Mouse (Mus musculus): ENCODE measurements around the gene Abcc3.

Abcc3 gene

GRCm38 (mm10) chr11:94328644-94329025 is 64.2 kb downstream of the Abcc3 start:
- in situ Hi-C loops (cut with MboI, MseI), result no loop called here

DNA sequence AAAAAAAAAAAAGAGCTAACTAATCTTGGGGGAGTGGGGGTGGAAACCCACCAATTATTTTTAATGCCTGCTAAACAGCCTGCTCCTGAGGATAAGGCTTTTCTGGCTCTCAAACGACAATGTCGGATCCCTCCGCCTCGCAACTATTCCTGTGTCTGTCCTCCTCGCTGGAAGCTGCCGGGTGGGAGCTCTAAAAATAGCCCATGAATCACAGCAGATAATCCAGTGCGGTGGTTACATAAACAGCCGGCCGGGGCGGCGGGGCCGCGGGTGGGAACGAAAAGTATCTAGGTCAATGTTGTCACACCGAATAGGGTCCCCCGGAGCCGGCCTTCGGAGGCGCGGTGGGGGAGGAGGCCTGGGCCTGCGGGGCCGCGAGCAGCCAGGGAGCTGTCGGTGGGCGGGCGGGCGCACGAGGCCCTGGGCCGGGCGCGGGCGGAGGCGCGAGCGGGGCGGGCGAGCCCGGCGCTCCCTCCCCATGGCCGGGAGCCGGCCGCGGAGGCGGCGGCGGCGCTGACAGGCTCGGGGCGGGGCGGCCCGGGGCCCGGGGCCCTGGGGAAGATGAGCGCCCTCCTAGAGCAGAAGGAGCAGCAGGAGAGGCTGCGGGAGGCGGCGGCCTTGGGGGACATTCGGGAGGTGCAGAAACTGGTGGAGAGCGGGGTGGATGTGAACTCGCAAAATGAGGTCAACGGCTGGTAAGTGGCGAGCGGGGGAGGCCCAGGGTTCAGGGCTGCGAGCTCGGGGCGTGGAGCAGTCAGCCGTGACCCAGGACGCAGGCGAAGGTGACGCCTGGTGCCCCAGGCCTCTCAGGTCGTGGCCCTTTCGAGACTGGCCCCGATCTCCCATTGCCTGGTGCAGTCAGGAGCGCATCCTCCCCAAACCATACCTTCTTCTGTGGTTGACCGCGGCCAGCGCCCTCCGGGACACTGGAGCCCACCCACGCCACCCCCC is 64.8 kb downstream of the Abcc3 start, which contains the start of gene Ankrd40:
TSS of gene Ankrd40 (plus strand) at position 309 of the 951 bp plus-strand sequence.
- in situ Hi-C loops (cut with MboI, MseI), result no loop called here

GRCm38 (mm10) chr11:94326961-94327411 is 65.8 kb downstream of the Abcc3 start:
- in situ Hi-C loops (cut with MboI, MseI), result no loop called here

DNA sequence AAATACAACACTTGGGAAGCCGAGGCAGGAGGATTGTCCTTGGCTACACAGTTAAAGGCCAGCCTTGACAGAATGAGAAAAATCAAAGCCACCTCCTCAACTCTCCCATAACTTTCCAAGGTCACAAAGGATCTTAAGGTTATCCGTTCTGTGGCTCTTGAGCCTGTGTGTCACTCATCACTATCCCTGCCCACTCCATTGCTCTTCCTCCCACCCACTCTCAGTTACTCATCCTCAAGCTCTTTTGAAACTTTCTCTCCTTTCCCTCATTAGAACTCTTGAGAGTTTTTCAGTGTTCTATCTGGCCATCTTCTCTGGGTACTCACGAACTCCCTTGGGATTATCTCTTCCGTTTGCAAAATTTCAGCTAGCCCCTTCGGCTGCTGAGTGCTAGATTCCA is 68.2 kb downstream of the Abcc3 start:
- in situ Hi-C loops (cut with MboI, MseI), result no loop called here

- in situ Hi-C loops (cut with MboI, MseI), result no loop called here
These were observed 69.4 kb downstream of the Abcc3 start for GRCm38 (mm10) chr11:94323271-94323925.

- in situ Hi-C loops (cut with MboI, MseI), result no loop called here
These were observed 70.2 kb downstream of the Abcc3 start for GRCm38 (mm10) chr11:94322636-94323035.

GRCm38 (mm10) chr11:94321931-94322400 is 70.8 kb downstream of the Abcc3 start, which contains the start of gene Luc7l3:
Gene Luc7l3 (minus strand): TSS chr11:94321988.
- in situ Hi-C loops (cut with MboI, MseI), result no loop called here

GRCm38 (mm10) chr11:94320969-94321930 is 71.5 kb downstream of the Abcc3 start:
- in situ Hi-C loops (cut with MboI, MseI), result no loop called here

DNA sequence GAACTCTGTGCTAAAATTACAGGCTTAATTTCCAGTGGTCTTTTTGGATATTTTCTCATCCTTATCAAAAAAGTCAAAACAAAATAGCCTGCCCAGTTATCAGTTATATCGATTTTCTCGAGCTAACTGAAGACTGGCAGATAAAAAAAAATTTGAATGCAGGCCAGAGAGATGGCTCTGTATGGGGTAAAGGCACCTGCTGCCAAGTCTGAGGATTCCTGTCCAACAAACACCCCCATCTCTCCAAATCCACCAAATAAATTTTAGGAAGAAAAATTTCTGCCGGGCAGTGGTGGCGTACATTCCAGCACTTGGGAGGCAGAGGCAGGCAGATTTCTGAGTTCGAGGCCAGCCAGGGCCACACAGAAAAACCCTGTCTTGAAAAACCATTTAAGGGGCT is 74.7 kb downstream of the Abcc3 start:
- in situ Hi-C loops (cut with MboI, MseI), result loop anchor here in 1 of 2 experiments (10.0 kb wide), 1 partner anchor 353 kb away; the partner anchor contains the start of genes Gm20390 and Nme1

- in situ Hi-C loops (cut with MboI, MseI), result loop anchor here in 1 of 2 experiments (10.0 kb wide), 1 partner anchor 353 kb away; the partner anchor contains the start of genes Gm20390 and Nme1
These were observed 75.3 kb downstream of the Abcc3 start for GRCm38 (mm10) chr11:94317515-94317914.

GRCm38 (mm10) chr11:94317014-94317413 is 75.8 kb downstream of the Abcc3 start:
- in situ Hi-C loops (cut with MboI, MseI), result loop anchor here in 1 of 2 experiments (10.0 kb wide), 1 partner anchor 352 kb away; the partner anchor contains the start of genes Gm20390 and Nme1

DNA sequence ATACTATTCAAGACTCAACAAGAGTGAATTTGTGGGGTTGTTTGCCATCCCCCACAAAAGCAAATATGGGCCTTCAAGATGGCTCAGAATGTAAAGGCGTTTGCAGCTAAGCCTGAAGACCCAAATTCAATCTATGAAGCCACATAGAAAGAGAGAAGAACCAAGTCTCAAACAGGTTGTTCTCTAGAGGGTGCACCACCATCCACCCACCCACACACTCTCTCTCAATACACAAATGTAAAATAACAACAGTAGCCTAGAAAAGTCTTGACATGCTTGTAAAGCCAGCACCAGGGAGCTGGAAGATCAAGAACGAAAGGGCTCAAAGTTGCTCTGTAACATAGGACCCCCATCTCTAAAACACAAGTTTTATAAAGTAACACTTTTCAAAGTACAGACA is 76.3 kb downstream of the Abcc3 start:
- in situ Hi-C loops (cut with MboI, MseI), result loop anchor here in 1 of 2 experiments (10.0 kb wide), 1 partner anchor 352 kb away; the partner anchor contains the start of genes Gm20390 and Nme1

DNA sequence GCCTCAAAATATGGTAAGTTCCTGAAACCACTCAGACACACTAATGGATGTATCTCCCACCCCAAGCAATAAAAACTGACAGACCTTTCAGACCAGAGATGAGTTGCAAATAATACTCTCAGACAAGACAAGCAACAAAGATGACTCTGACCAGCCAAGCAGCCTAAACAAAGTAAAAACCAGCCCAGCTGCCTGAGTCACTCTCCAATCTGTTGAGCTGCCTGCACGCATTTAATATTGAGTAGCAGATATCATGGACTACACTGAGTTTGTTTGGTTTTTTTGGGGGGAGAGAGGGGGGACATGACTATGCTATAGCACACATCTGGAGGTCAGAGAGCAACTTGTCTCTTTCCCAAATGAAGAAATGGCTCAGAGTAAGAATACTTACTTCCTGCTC is 77.5 kb downstream of the Abcc3 start:
- in situ Hi-C loops (cut with MboI, MseI), result loop anchor here in 1 of 2 experiments (10.0 kb wide), 1 partner anchor 351 kb away; the partner anchor contains the start of genes Gm20390 and Nme1

DNA sequence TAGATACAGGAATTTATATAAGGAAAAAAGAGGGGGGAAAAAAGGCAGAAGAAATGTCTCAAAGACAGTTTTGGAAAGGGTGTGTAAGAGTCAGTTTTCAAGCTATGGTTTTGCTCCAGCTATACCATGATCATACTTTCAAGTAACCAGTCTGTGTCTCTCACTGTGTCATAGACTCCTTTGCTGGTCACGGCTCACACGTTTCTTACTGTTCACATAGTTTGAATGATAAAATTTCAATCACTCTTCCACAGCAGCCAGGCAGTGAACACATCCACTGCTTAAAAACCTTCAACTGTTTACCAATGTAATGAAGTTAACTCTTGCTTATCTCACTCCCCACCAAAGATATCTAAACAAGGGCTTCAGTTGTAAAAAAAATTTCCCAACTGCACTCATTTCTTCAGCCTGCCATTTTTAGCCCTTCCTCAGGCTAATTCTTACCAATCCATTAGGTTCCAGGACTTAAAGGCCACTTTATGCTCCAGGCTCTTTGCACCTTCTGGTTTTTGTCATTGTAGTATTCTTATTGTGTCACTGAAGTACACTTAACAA is 78.6 kb downstream of the Abcc3 start:
- in situ Hi-C loops (cut with MboI, MseI), result loop anchor here in 1 of 2 experiments (10.0 kb wide), 1 partner anchor 349 kb away; the partner anchor contains the start of genes Gm20390 and Nme1

- in situ Hi-C loops (cut with MboI, MseI), result loop anchor here in 1 of 2 experiments (10.0 kb wide), 1 partner anchor 348 kb away; the partner anchor contains the start of genes Gm20390 and Nme1
These were observed 80.1 kb downstream of the Abcc3 start for GRCm38 (mm10) chr11:94312733-94313132.

GRCm38 (mm10) chr11:94294996-94295845 is 97.6 kb downstream of the Abcc3 start:
- in situ Hi-C loops (cut with MboI, MseI), result no loop called here

Measured in T-helper 17 cell (primary cell).